ENCODE assay signal across 8 mouse cellular contexts in the genomic region with DNA sequence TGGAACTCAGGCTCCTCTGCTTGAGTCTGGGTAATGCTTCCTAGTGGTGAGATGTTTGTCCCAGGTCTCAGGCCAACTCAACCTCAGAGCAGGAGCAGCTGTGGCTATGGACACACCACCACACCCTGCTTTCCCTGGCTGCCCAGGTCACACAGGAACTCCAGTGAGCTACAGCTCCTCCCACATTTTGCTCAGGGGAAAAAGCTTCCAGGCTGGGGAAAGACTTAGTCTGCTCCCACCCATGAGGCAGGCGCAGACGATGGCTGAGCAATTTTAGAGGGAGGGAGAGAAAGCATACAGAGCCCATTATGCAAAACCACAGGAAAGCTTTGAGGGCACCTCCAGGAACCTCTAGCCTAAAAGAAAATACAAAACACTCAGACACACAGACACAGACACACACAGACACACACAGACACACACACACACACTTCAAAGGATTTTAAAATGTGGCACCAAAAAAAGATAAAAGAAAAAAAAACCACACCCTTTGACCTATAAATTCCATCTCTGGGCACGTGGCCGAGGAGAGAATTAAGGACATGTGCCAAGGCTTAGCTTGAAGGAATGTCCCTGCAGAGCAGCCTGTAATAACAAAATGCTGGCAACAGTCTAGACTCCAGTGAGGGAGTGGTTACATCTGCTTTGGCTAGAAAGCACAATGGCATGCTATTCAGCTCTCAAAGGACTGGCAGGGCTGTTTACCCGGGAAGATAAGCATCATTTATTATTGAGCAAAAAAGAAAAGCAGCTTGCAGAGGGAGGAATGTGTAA. TPM values are rescaled to one million over a fixed set of nuclear protein-coding genes. Genes with fewer than 3 reads are reported as not detected.
A peak's percentile ranks its signal among the peaks of the same experiment; 100 is the strongest.
DNase-seq lines count a peak whose midpoint lies in the region; ATAC-seq and TF ChIP-seq lines count a peak whose summit lies in the region.

No protein-coding gene starts in this region.

- H3K27ac ChIP-seq in thymus, adult 2 months (ENCODE audit: control insufficient read depth, insufficient read depth, low read length), result peak overlapping the region; percentile 8
- peak overlapping the region; percentile 94 for H3K27ac ChIP-seq in embryonic facial prominence, embryonic 15.5 days (replicated peaks)
- peak overlapping the region; percentile 90 for H3K27ac ChIP-seq in heart, embryonic 16.5 days (ENCODE audit: low read length)
- peak overlapping the region; percentile 70 for H3K27ac ChIP-seq in kidney, postnatal 0 days
- H3K27ac ChIP-seq in midbrain, embryonic 13.5 days, result peak overlapping the region; percentile 82

- WGBS in thymus, adult 2 months, result 2% methylated on average over 5 of the region's 5 CpGs
- 5% methylated on average over 5 of the region's 5 CpGs for WGBS in embryonic facial prominence, embryonic 15.5 days
- WGBS in heart, embryonic 16.5 days, result 8% methylated on average over 5 of the region's 5 CpGs
- WGBS in kidney, postnatal 0 days, result 8% methylated on average over 5 of the region's 5 CpGs
- WGBS in midbrain, embryonic 13.5 days, result 2% methylated on average over 5 of the region's 5 CpGs

- no peak overlapping the region for H3K9ac ChIP-seq in embryonic facial prominence, embryonic 15.5 days
- no peak overlapping the region for H3K9ac ChIP-seq in heart, embryonic 16.5 days (ENCODE audit: low read length)
- H3K9ac ChIP-seq in kidney, postnatal 0 days (ENCODE audit: low read depth, low read length), result no peak overlapping the region
- H3K9ac ChIP-seq in midbrain, embryonic 13.5 days (replicated peaks), result peak overlapping the region; percentile 2; the same call in 1 of the 2 replicates

- TF ChIP-seq CTCF in thymus, adult 2 months (IDR thresholded peaks at IDR 0.05; ENCODE audit: borderline replicate concordance, control insufficient read depth, extremely low read depth, insufficient read depth, low read length, poor library complexity), result no peak
- no peak for TF ChIP-seq CTCF in kidney, postnatal 0 days (IDR thresholded peaks at IDR 0.05; ENCODE audit: low read depth)

- no peaks in the 10 kb centered on the region for H3K36me3 ChIP-seq in thymus, adult 2 months (ENCODE audit: control insufficient read depth, insufficient read depth, low read length)
- no peaks in the 10 kb centered on the region for H3K36me3 ChIP-seq in embryonic facial prominence, embryonic 15.5 days
- no peaks in the 10 kb centered on the region for H3K36me3 ChIP-seq in heart, embryonic 16.5 days (ENCODE audit: control insufficient read depth, insufficient read depth)
- no peaks in the 10 kb centered on the region for H3K36me3 ChIP-seq in kidney, postnatal 0 days (ENCODE audit: insufficient read depth, low read length)
- H3K36me3 ChIP-seq in midbrain, embryonic 13.5 days, result no peaks in the 10 kb centered on the region

- no peak overlapping the region for H3K4me2 ChIP-seq in embryonic facial prominence, embryonic 15.5 days (replicated peaks)
- no peak overlapping the region for H3K4me2 ChIP-seq in heart, embryonic 16.5 days (ENCODE audit: low read depth, low read length)
- H3K4me2 ChIP-seq in kidney, postnatal 0 days (ENCODE audit: low read length), result no peak overlapping the region
- H3K4me2 ChIP-seq in midbrain, embryonic 13.5 days (replicated peaks), result no peak overlapping the region

- ATAC-seq in embryonic facial prominence, embryonic 15.5 days (ENCODE audit: insufficient number of reproducible peaks, low FRiP score, low TSS enrichment, low read depth), result peak; percentile 80
- peak; percentile 69 for ATAC-seq in heart, embryonic 16.5 days (replicated peaks; ENCODE audit: extremely low read depth, insufficient read depth, low FRiP score)
- ATAC-seq in kidney, postnatal 0 days (replicated peaks; ENCODE audit: low FRiP score, low read depth), result peak; percentile 62; the same call in 1 of the 2 replicates
- peak; percentile 46; the same call in 1 of the 2 replicates for ATAC-seq in midbrain, embryonic 13.5 days
- no peak for ATAC-seq in CD4-positive, CD25-positive, alpha-beta regulatory T cell, adult 4 months

- H3K27me3 ChIP-seq in thymus, adult 2 months (ENCODE audit: control insufficient read depth, insufficient read depth, low read length), result no peaks in the 10 kb centered on the region
- no peaks in the 10 kb centered on the region for H3K27me3 ChIP-seq in embryonic facial prominence, embryonic 15.5 days
- H3K27me3 ChIP-seq in heart, embryonic 16.5 days (ENCODE audit: control insufficient read depth, insufficient read depth, low read length), result no peaks in the 10 kb centered on the region
- no peaks in the 10 kb centered on the region for H3K27me3 ChIP-seq in kidney, postnatal 0 days (ENCODE audit: insufficient read depth, low read length)
- no peaks in the 10 kb centered on the region for H3K27me3 ChIP-seq in midbrain, embryonic 13.5 days

- no peak for DNase-seq in thymus, adult 2 months
- DNase-seq in thymus, postnatal 10 days (ENCODE audit: low spot score in 2 of 2), result no peak
- DNase-seq in kidney, postnatal 0 days (ENCODE audit: low spot score), result peak; percentile 85
- no peak for DNase-seq in spleen, postnatal 14 days (ENCODE audit: low spot score in 2 of 2)

- peaks cover 36% of the 10 kb centered on the region for H3K4me1 ChIP-seq in thymus, adult 2 months (replicated peaks; ENCODE audit: control insufficient read depth, insufficient read depth, low read length)
- H3K4me1 ChIP-seq in embryonic facial prominence, embryonic 15.5 days, result peaks cover 42% of the 10 kb centered on the region
- H3K4me1 ChIP-seq in heart, embryonic 16.5 days (ENCODE audit: control insufficient read depth, insufficient read depth, low read length), result peaks cover 41% of the 10 kb centered on the region
- peaks cover 25% of the 10 kb centered on the region for H3K4me1 ChIP-seq in kidney, postnatal 0 days (replicated peaks; ENCODE audit: insufficient read depth, low read length)
- peaks cover 59% of the 10 kb centered on the region for H3K4me1 ChIP-seq in midbrain, embryonic 13.5 days (replicated peaks)

- no peak for TF ChIP-seq POLR2A in thymus, adult 2 months (IDR thresholded peaks at IDR 0.05; ENCODE audit: control insufficient read depth, extremely low read depth, insufficient read depth, low read length, poor library complexity)

- H3K4me3 ChIP-seq in thymus, adult 2 months (ENCODE audit: control insufficient read depth, insufficient read depth, low read length), result no peak overlapping the region
- no peak overlapping the region for H3K4me3 ChIP-seq in embryonic facial prominence, embryonic 15.5 days (replicated peaks)
- H3K4me3 ChIP-seq in heart, embryonic 16.5 days (ENCODE audit: low read length), result no peak overlapping the region
- no peak overlapping the region for H3K4me3 ChIP-seq in kidney, postnatal 0 days (replicated peaks; ENCODE audit: low read depth, low read length)
- no peak overlapping the region for H3K4me3 ChIP-seq in midbrain, embryonic 13.5 days (replicated peaks)

- H3K9me3 ChIP-seq in embryonic facial prominence, embryonic 15.5 days (replicated peaks), result no peaks in the 10 kb centered on the region
- H3K9me3 ChIP-seq in heart, embryonic 16.5 days (replicated peaks; ENCODE audit: control insufficient read depth, low read length), result no peaks in the 10 kb centered on the region
- H3K9me3 ChIP-seq in kidney, postnatal 0 days (replicated peaks; ENCODE audit: low read length), result no peaks in the 10 kb centered on the region
- no peaks in the 10 kb centered on the region for H3K9me3 ChIP-seq in midbrain, embryonic 13.5 days

RNA-seq across cellular contexts. Expression of gene Tpra1, which starts 22.6 kb away (rescaled TPM):
- 300 and 366 TPM in 2 replicates for polyA plus RNA-seq in thymus, adult 2 months (2012; rRNA removed)
- 83.7 and 86.5 TPM in 2 replicates for polyA plus RNA-seq in embryonic facial prominence, embryonic 15.5 days (2015; fragmentation: Nextera tagmentation; extraction: Ambion mirVana)
- polyA plus RNA-seq in heart, embryonic 16.5 days (2015; fragmentation: Nextera tagmentation; extraction: Ambion mirVana), result 54.9 and 58.0 TPM in 2 replicates
- polyA plus RNA-seq in kidney, postnatal 0 days (2015; fragmentation: Nextera tagmentation; extraction: Ambion mirVana), result 62.2 and 71.1 TPM in 2 replicates
- 66.9 and 70.2 TPM in 2 replicates for polyA plus RNA-seq in midbrain, embryonic 13.5 days (2015; fragmentation: Nextera tagmentation; extraction: Ambion mirVana)
- 10 to 100 TPM; 54.7 to 74.1 TPM for polyA plus RNA-seq in CD4-positive, CD25-positive, alpha-beta regulatory T cell, adult 4 months (2017; shearing (Covaris generic))

RNA-seq across cellular contexts. Expression of gene Mcm2, which starts 26.1 kb away (rescaled TPM):
- 169 and 232 TPM in 2 replicates for polyA plus RNA-seq in thymus, adult 2 months (2012; rRNA removed)
- polyA plus RNA-seq in embryonic facial prominence, embryonic 15.5 days (2015; fragmentation: Nextera tagmentation; extraction: Ambion mirVana), result 101 and 102 TPM in 2 replicates
- polyA plus RNA-seq in heart, embryonic 16.5 days (2015; fragmentation: Nextera tagmentation; extraction: Ambion mirVana), result 88.3 and 94.7 TPM in 2 replicates
- 59.3 and 73.1 TPM in 2 replicates for polyA plus RNA-seq in kidney, postnatal 0 days (2015; fragmentation: Nextera tagmentation; extraction: Ambion mirVana)
- polyA plus RNA-seq in midbrain, embryonic 13.5 days (2015; fragmentation: Nextera tagmentation; extraction: Ambion mirVana), result 66.2 and 71.9 TPM in 2 replicates
- 10 to 100 TPM; 19.8 to 34.7 TPM for polyA plus RNA-seq in CD4-positive, CD25-positive, alpha-beta regulatory T cell, adult 4 months (2017; shearing (Covaris generic))

RNA-seq across cellular contexts. Expression of gene Podxl2, which starts 49.8 kb away (rescaled TPM):
- polyA plus RNA-seq in thymus, adult 2 months (2012; rRNA removed), result 95.8 and 100.0 TPM in 2 replicates
- polyA plus RNA-seq in embryonic facial prominence, embryonic 15.5 days (2015; fragmentation: Nextera tagmentation; extraction: Ambion mirVana), result 118 and 126 TPM in 2 replicates
- 43.7 and 45.0 TPM in 2 replicates for polyA plus RNA-seq in heart, embryonic 16.5 days (2015; fragmentation: Nextera tagmentation; extraction: Ambion mirVana)
- 50.6 and 54.2 TPM in 2 replicates for polyA plus RNA-seq in kidney, postnatal 0 days (2015; fragmentation: Nextera tagmentation; extraction: Ambion mirVana)
- 478 and 520 TPM in 2 replicates for polyA plus RNA-seq in midbrain, embryonic 13.5 days (2015; fragmentation: Nextera tagmentation; extraction: Ambion mirVana)
- under 1 TPM in 1 of 2 experiments, not detected in 1; 0.32 TPM for polyA plus RNA-seq in CD4-positive, CD25-positive, alpha-beta regulatory T cell, adult 4 months (2017; shearing (Covaris generic))

Comparison
In these comparisons a context has a peak if more than half of its experiments do, and no peak if none do; other contexts are left out.
1. H3K27ac ChIP-seq: peak in every context shown above with its lines; median percentile 94 in embryonic facial prominence, embryonic 15.5 days; 90 in heart, embryonic 16.5 days; 82 in midbrain, embryonic 13.5 days; 70 in kidney, postnatal 0 days; 8 in thymus, adult 2 months.
2. RNA of gene Podxl2, which starts 49.8 kb away (polyA plus RNA-seq): 478 to 520 TPM in midbrain, embryonic 13.5 days, 118 to 126 TPM in embryonic facial prominence, embryonic 15.5 days, 95.8 to 100.0 TPM in thymus, adult 2 months, 50.6 to 54.2 TPM in kidney, postnatal 0 days and 43.7 to 45.0 TPM in heart, embryonic 16.5 days; 0.32 TPM in CD4-positive, CD25-positive, alpha-beta regulatory T cell, adult 4 months; every median in the first group is over 10 times any median in the second.